Mouse (Mus musculus) ES-E14 (cell line): ENCODE results near the gene Col25a1.

Experiments
- CHD2 ChIP-seq: IDR thresholded peaks from 2 replicates; pipeline ENCODE4 v1.6.1; 2014; ENCODE audit warnings: mild to moderate bottlenecking, low read depth, low read length, inconsistent platforms
- MAFK ChIP-seq: IDR thresholded peaks from 2 replicates; pipeline ENCODE4 v1.6.1; 2014; ENCODE audit warnings: mild to moderate bottlenecking, low read depth, low read length, inconsistent platforms; ENCODE audit not compliant: insufficient read depth
- ZC3H11A ChIP-seq: IDR thresholded peaks from 2 replicates; pipeline ENCODE4 v1.6.1; 2012; ENCODE audit warnings: low read depth, mild to moderate bottlenecking, inconsistent platforms, low read length, borderline replicate concordance
- ZNF384 ChIP-seq: IDR thresholded peaks from 2 replicates; pipeline ENCODE4 v1.6.1; 2012; ENCODE audit warnings: low read depth, low read length, inconsistent platforms

GRCm38 (mm10) chr3:130278298-130279050 is 147.2 kb downstream of the Col25a1 start:
- TF ChIP-seq ZNF384 (no peak), MAFK (no peak), CHD2 (no peak), ZC3H11A (no peak)
